Mouse (Mus musculus) retina, adult 2 months (tissue): Measurements from ENCODE around the gene Itpk1.
A peak's percentile ranks its signal among the peaks of the same experiment; 100 is the strongest.
"Not testable (repeated sequence)": the region's sequence is repeated elsewhere in the genome, so short reads cannot be mapped to it uniquely, and the experiment has no call there.

Experiments used
- DNase-seq: peaks from one replicate; pipeline ENCODE4 v3.0.0-alpha.2; 2012; ENCODE audit warnings: low read depth, low spot score

Gene Itpk1

DNA sequence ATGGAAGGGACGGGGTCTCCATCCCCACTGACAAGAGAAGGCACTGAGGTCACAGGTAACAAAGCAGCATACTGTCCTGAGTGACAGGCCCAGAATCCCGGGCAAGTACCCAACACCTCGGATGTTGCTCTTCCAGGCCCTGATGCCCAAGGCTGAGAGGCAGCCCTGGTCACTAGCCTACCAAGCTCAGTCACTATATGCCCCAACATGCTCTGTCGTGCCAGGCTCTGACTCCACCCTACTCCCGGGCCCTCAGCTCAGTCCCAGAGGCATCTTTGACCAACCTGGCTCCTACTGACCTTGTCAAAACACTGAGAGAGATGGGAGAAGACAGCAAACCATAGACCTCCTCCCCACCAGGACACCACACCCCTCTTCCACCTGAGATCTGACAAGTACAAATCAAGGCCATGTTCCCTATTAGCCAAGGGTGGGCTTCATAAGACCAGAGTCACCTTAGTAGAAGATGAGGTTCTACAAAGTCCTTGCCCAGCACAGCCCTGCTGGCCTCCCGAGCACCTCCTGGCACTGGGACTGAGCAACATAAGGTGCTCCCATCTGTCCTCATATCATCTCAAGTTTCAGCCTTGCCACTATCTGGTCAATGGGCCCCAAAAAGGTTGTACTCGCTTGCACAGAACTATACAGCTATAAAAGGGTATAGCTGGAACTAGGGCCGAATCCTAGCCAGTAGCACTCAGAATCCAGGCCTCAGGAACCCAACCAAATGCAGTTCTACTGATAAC lies 43.7 kb downstream of the Itpk1 start:
- DNase-seq = no peak

DNA sequence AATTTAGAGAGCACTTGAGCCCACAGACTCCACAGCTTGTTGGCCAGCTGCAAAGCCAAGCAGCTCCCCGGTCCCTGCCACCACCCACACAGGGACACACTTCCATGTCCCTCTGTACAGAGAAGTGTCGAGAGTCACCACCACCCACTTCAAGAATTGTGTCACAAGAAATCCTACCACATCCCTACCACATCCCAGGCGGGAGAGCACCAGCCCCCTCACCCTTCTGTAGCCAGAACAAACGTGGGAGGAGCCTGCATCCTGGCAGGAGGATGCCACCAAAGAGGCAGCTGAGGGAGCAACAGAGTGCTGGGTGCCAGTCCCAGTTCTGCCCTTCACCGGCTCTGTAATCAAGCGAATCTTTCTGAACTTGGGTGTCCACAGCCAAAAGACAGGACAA lies 51.7 kb downstream of the Itpk1 start:
- DNase-seq = no peak

DNA sequence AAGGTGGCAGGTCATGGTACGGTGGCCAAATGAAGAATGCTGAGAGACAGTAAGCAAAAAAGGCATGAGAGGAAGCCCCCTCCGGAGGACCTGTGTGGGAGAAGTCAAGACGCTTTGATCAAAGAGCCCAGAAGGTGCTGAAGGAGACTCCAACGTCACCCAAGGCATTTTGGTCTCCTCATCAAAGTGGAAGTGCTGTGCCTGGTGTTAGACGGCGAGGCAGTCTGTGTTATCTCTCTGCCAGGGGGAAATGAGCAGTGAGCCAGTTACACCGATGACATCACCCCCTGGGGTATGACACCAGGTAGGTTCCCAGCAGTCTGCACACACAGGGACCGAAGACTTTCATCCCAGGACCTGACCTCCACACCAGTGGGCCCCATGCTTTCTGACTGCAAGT lies 52.3 kb downstream of the Itpk1 start:
- DNase-seq = no peak

DNA sequence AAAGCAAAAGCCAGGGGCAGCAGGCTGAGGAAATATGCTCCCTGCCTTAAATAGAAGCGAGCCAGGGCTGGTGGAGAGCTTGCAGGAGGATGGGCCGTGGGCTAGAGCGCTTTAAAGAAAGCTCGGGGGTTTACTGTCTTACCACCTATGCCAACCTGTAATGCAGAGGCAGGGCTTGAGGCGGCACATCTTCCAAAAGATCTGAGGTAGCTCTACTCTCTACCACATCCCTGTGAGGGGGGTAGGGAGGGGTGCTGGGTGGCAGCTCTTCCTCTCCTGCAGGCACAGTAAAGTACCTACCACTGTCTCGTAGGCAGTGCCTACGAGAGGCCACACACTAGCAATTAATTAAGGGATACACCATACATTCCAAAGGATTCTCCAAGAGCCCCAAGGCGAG lies 52.9 kb downstream of the Itpk1 start:
- DNase-seq = no peak

DNA sequence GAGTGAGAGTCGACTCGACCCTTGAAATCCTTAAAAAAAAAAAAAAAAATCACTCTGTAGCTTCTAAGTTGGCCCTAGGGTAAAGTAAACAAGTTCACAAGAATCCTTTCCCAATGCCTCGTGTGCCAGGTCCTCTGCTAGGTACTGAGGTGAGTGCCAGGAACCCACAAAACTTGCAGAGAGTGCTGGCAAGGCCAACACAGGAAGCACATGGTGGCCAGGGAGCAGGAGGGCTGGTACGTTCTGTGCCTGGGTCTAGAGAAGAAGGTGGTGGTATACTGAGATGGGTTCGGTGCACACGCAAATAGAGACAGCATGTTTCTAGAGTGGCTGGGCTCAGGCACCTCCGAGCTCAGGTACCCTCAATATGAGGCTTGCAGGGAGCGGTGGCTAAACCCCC lies 53.3 kb downstream of the Itpk1 start:
- no peak for DNase-seq

DNA sequence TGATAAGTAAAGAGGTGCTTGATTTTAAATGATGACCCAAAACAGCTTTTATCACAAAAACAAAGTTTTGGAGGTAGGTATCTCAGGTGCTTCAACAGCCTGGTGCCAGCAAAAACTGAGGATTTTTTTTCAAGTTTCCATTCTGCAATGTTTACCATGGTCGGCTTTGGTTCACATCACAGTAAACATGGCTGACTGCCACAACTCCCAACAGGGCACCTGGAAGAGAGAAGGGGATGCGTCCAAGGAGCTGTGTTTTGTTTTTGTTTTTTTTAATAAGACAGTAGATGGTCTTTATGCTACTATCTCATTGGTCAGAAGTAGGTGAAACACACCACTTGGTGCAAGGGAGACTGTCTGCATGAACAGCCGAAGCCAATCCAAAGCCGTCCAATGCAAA lies 54.1 kb downstream of the Itpk1 start:
- no peak for DNase-seq

DNA sequence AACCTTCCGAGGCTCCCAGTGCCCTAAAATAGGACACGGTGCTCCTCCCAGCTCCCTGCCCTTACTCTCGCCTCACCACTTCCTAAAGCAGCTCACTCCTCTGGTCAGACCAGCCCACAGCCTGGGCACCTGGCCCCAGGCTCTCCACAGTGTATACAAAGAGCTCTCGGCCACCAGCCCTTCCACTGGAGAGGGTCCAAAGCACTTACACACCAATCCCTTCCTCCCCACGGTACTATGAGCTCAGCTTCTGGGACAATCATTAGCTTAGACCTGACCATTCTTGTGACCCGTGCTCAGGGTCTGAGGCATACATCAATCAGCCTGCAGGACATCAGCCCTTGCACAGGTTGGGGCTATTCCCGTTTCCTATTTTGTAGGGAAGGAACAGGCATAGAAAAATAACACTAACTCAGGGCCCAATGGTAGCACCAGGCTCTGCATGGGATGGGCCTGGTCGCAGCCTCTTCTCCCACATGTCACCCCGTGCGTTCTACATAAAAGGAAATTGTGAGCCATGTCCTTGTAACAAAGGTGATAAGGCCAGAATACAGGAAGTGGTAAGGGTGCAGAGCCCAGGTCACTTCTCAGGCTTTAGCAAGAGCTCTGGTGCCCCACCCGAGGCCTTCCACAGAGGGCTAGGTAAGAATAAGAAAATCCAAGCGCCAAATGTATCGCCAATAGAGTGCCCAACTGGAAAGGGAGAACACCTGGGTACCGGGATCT lies 56.7 kb downstream of the Itpk1 start:
- no peak for DNase-seq

DNA sequence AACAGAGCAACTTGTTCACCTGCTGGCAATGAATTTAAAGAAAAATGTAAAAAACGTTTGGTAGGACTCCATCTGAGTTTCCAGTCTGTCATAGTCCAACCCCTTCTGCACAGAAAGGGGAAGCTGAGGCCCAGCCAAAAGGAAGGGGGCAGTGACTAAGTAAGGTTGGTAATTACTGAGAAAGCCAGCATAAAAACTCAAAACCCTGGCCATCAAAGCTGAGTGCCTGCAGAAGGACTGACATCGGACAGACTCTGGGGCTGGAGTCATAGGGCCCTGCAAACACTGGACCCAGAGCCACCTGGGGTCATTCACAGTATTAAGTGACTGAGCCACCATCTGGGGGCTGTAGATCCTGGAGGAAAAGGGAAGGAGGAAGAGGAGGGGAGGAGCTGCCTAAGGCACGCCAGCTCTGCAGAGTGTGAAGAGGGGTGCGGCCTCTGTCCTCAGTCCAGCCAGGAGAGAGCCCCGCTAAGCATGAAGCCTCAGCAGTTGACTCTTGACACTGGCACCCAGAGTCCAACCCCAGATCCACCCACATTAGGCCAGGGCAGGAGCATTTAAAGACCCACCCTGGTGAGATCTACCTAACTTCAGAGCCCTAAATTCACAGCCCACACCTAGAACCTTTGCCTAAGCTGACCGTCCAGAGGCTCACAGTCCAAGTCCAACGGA lies 58.0 kb downstream of the Itpk1 start:
- no peak for DNase-seq

DNA sequence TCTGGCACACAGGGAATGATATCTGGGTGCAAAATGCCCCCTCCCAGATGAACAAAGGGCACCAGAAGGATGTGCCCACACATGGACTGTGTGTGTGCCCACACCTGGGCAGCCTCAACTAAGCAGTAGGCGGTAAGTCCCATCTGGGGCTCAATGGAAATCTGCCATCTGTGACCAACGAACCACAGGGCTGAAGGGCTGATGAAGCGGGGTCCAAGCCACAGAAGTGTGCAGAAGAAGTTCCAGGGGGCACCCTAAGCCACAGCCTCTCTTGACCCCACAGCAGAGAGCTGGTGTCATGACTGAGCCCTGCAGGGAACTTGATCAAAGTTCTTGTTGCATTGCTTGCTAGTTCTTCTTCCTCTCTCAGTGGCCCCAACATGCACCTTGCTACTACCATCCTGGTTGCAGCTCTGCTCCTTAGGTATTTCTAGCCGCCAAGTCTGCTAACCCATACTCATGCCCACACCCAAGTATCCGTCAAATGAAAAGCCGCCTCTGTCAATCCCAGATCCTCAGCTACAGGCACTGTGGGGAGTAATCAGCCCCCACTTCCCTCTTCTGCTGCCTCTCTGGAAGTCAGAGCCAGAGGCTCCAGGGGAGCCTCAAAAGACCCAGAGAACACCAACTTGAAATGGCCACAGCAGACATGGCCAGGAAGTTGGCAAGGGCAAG lies 58.7 kb downstream of the Itpk1 start:
- no peak for DNase-seq

DNA sequence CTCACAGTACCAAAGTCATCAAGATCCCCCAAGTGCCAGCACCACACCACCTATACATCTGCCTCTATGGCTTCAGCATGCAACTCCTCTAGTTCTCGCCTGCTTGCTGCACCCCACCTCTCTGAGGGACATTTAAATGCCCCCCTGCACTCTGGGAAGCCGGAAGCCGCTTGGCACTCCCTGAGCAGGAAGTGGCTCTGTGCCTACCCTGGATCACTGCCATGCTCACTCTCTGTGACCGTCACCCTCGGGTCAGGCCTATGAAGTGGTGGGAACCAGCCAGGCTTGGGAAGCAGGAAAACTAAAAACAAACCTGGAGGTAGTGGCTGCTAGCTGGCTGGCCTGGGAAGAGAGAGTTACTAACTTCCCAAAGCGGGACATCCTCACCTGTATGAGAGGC lies 61.4 kb downstream of the Itpk1 start:
- DNase-seq = no peak

DNA sequence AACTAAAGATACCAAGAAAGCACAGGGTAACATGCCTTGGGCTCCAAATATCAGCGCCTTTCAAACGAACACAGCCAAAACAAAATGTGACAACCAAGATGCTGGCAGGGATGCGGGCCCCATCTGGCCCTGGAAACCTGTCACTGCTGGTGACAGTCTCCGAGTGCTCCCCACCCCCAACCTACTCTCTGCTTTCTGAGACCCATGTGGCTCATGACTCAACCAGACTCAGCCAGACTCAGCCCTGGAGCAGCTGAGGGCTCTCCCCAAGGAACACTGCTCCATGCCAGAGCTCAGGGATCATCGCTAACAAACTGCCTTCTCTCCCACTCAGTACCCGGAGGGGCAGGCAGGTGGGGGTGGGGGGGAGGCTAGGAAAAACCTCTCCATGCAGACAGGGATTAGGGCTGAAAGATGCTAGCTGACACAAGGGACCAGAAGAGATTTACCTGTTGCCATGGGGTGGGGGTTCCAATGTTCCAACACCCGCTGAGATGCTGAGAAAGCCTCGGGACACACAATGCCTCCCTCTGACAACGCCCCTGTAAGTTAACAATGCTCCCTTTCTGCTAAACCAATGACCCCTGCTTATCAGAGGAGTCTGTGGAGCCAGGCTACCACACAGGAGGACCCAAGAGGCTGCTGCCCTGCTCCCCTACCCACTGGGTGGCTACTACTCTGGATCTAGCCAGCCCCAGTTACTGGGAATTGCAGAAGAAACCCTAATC lies 64.1 kb downstream of the Itpk1 start:
- DNase-seq = no peak

DNA sequence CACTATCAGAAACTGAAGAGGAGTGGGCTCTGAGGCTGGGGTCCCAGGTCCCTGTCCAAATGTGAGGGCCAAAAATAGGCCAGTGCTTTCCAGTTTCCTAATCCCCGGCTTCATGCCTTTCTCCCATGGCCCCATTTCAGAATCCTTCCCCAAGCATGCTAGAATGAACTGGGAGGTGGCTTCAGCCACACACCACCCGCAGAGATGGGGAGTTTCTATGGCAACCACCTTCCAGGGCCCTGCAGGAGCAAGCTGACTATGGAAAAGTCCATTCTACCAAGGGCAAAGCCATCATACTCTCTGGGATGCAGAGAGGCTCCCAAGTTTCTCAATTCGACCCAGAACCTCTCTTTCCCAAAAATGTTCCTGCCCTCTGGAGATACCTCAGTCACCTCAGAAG lies 65.9 kb downstream of the Itpk1 start:
- DNase-seq = no peak

DNA sequence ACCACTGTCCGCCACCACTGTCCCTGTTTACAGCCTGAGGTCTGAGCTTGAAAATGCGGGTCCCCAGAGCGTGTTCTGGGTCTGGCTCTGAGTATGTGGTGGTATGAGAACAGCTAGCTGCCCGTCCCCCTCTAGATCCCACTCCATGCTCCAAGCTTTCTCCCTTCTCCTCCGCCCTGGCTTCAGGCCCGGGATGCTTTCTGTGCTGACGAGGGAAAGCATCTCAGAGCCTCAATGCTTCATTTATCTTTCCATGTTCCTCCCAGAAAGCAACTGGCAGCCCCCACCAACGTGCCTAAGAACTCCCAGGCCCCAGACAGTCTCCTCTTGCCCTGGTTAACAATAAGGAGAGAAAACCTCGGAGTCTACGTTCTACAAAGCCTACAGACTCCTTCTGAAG lies 67.5 kb downstream of the Itpk1 start:
- no peak for DNase-seq

DNA sequence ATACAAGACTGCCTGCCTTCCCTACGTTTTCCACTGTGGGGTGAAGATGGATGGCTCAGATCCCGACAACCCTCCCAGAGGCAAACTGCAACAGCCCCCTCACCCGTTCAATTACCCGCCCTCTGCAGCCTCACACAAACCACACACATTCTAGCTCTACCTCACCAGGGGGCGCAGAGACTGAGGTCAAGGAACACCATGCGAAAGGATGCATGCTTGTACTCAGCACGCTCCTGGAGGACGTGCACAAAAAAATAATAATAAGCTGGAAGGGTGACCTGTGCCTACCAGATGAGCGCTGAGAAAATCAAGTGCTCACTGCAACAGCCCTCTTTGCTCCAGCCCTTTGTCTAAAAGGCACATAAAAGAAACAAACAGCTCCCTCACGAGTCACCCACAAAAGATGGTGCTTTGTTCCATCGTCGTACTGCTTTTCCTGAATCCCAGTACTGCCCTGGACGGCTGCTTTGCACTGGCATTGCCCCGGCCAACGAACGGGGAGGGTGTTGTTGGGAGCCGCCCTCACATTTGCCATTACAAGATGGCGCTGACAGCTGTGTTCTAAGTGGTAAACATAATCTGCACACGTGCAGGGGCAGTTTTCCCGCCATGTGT lies 70.2 kb downstream of the Itpk1 start:
- no peak for DNase-seq

DNA sequence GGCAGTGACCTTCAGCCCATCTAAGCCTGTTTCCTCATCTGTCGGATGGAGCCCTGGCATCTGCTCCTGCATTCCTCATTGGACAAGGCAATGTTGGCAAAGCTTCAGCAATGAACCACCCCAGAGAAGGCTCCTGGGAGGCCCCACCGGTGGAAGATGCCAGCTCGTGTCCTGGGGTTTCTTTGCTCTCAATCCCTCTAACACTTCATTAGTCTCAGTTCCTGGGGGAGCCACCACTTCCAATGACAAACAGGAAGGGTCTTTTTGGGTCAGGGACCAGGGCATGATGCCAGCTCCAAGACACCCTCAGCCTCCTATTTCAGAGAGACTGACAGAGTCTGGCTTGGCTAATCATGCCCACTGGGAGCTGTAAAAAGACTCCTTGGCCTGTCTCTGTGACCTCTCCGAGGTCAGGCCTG lies 71.6 kb downstream of the Itpk1 start:
- no peak for DNase-seq

DNA sequence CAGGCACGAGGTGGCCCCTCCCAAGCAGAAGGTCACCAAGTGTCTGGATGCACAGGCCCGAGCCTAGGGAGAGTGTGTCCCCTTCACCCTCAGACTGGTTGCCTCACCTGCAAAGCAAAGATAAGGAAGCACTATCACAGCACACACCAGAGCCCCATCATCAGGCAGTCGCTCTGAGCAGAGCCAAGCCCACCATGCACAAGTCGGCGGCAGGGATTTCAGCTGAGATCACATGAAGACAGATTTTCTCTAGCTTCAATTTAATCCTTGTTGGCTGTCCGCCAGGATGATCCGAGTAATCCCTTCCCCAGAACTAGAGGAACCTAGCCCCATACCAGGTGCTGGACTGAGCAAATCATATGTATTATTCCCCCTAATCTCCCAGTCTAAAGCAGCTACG lies 73.0 kb downstream of the Itpk1 start:
- peak; percentile 92 for DNase-seq

DNA sequence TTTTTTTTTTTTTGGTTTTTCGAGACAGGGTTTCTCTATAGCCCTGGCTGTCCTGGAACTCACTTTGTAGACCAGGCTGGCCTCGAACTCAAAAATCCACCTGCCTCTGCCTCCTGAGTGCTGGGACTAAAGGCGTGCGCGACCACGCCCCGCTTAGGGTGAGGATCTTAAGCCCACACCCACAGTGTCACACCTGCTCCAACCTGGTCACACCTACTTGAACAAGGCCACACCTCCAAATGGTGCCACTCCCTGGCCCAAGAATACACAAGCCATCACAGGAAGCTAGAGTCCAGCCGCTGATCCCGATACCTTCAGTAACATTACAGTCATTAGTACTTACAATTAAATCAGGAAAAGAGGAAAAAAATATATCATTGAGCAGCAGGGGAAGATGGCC lies 74.3 kb downstream of the Itpk1 start:
- DNase-seq = not testable (repeated sequence)

DNA sequence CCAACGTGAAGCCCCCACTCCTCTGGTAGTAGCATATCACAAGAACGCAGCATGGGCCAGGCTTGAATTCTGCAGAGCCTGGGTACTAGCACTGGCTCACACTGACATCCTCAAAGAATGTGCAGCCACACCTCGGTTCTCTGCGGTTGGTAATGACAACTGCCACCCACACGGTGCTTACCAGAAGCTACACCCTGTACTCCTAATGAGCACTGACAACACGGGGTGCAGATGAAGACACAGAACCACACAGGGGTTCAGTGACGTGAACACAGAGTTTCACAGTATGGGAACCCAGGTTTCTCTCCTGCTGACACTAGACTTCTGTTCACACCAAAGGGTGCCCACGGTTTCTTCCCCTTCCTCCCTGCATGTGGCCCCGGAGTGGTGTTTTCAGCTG lies 76.5 kb downstream of the Itpk1 start:
- DNase-seq = no peak

DNA sequence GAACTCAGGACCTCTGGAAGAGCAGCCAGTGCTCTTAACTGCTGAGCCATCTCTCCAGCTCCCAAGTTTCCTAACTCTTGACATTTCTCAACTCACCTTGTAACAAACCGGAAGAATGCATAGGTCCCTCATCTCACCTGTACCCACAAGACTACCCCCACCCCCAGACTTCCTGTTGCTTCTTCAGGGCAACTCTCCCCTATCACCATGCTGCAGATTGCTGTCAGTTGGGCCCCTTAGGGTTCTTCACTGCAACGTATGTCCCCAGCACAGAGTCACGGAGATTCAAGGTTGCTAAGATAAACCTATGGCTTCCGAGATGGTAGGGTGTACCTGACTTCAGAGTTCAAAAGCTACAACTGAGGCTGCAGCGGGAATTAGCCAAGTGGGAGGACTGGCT lies 77.2 kb downstream of the Itpk1 start:
- no peak for DNase-seq

DNA sequence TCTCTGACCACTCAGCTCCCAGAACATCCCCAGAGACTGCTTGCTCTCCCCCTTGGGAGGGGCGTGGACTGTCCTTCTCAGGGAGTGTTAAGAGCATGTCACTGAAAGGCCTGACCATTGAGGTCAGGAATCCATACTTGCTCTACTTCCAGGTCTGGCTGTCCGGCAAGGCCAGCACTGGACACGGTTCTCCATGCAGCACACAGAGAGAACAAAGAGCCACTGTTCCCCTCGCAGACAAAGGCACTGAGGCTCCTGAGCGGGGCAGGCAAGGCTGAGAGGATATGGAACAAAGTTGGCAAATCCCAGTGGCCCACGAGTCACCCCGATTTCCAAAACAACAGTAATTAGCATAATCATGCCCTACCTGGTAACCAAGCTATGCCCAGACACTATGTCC lies 77.9 kb downstream of the Itpk1 start:
- no peak for DNase-seq

DNA sequence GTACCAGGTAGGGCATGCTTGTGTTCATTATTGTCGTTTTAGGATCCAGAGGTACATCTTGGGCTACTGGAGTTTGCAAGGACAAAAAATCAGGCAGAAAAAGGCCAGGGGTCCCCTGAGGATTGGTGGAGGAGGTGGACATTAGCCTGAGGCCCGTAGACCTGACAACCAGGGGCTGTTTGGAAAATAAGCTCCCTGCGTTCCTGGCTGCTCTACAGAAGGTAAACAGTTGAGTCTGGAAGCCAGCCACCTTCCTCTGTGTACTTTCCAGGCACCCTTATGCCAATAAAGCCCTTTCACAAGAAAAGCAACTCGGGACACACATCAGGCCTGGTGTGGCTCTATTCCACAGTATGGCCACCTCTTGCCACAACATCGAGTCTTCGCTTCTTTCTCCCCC lies 79.0 kb downstream of the Itpk1 start:
- no peak for DNase-seq
